Mouse (Mus musculus): ENCODE data around the gene Asb16. TPM values are rescaled to one million over a fixed set of nuclear protein-coding genes. Genes with fewer than 3 reads are reported as not detected.

Gene Asb16
- polyA plus RNA-seq (2016; fragmentation: Nextera tagmentation; extraction: Ambion mirVana): 0.10 and 0.18 TPM in 2 replicates

DNA sequence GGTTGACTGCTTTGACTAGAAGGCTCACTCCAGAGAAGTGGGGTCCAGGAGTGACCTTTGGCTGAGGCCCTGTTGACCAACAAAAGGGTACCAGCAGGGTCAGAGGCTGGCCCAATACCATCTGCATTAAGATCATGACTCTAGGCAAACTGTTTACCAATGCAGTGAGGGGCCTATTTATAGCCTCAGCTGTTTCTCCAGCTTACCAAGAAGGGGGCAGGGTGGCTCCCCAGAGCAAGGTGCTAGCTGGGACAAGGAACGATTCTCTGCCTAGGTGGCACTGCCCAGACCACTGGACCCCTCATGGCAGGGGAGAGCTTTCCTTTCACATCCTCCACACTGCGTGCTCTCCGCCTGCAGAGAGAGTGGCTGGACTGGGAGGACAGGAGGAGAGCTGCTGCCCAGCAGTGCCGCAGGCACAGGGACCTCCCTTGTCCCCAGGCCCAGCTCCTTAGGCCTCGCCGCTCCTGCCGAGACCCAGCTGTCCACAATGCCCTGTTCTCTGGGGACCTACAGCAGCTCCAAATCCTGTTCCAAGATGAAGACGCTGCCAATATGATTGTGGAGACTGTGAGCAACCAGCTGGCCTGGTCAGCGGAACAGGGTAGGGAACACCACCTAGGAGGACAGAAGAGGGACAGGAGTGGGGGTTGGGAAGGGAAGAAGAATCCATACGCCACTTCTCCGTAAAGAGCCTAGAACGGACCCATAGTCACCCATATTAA, at the start of gene Asb16:
Gene Asb16 (plus strand): TSS at position 224 of the 725 bp plus-strand sequence.
- Histone ChIP-seq H3K4me2 (replicated peaks) (no peak within 1 kb of the TSS), H3K27ac (no peak within 1 kb of the TSS), H3K27me3 (no peaks in the 10 kb centered on the region), H3K4me3 (no peak within 1 kb of the TSS), H3K9ac (no peak within 1 kb of the TSS), H3K9me3 (no peaks in the 10 kb centered on the region), H3K4me1 (peaks cover 7% of the 10 kb centered on the region; the same call in 1 of the 2 replicates), H3K36me3 (0 out of 2 replicates have a peak, but pooled peaks cover 5% of the 10 kb centered on the region)
- no peak for ATAC-seq (ENCODE audit: insufficient number of reproducible peaks, insufficient read depth, low FRiP score, low TSS enrichment)
- 88% methylated on average over 12 of the region's 12 CpGs for WGBS

DNA sequence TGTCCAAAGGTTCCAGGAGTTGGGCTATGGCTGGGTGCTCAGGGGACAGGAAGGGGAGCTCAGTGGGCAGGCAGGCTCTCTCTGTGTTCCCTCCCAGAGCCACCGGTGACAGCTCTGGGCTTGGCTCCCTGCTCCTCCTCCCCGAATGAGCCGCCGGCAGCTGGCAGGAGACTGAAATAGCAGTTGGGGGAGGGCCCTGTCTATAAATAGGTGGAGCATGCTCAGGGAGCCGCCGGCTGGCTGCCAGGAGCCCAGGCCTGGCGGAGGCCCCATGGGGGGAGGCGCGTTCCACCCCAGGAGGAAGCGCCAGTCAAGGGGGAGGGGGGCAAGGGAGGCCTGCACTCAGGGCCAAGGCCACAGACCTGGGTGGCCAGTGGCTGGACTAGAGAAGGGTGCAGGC, 49.8 kb upstream of the Asb16 start:
- Histone ChIP-seq H3K27me3 (no peaks in the 10 kb centered on the region), H3K27ac (peak overlapping the region; percentile 91), H3K4me1 (peaks cover 67% of the 10 kb centered on the region), H3K4me3 (peak overlapping the region; percentile 32), H3K4me2 (replicated peaks) (peak overlapping the region; percentile 64), H3K36me3 (peaks cover 13% of the 10 kb centered on the region; the same call in 1 of the 2 replicates), H3K9me3 (no peaks in the 10 kb centered on the region), H3K9ac (peak overlapping the region; percentile 55)
- ATAC-seq (ENCODE audit: insufficient number of reproducible peaks, insufficient read depth, low FRiP score, low TSS enrichment): peak; percentile 74
- WGBS: 0% methylated on average over 10 of the region's 10 CpGs

DNA sequence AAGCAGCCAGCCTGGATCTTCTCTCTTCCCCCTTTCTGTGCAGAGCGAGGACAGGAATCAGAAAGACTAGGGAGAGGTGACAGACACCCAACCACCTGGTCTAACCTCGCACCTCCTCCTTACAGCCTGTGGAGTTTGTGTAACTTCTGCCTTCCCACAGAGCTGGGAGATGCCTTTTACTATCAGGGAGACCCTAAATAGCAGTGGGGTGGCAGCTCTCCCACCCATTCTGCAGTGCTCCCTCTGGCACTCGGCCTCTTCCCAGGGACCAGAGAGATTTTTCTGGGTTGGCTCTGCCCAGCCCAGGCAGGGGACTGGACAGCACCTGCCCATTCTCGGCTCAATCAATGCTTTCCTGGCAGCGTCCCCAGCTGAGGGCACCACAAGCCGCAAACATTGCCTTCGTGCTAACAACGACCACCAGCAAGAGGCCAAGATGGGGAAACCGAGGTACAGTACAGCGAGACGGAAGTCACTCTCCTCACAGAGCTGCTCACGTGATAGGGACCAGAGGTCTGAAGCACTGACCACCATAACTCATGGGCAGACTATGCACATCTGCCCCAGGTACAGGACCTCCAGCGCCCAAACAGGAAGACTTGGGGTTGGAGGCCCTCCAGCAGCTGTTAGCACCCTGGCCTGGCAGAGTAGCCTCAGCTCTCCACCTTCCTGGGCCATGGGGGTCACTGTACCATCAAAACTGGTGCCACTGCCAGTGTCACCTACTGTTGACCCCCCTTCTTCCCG, 49.1 kb upstream of the Asb16 start:
- 69% methylated on average over 14 of the region's 14 CpGs for WGBS
- Histone ChIP-seq H3K9me3 (no peaks in the 10 kb centered on the region), H3K9ac (peak overlapping the region; percentile 55), H3K27ac (peak overlapping the region; percentile 91), H3K36me3 (peaks cover 13% of the 10 kb centered on the region; the same call in 1 of the 2 replicates), H3K4me2 (replicated peaks) (peak overlapping the region; percentile 64), H3K4me3 (peak overlapping the region; percentile 32), H3K4me1 (peaks cover 64% of the 10 kb centered on the region), H3K27me3 (no peaks in the 10 kb centered on the region)
- 0 out of 2 replicates have a peak, but pooled peaks have one; percentile 2 for ATAC-seq (ENCODE audit: insufficient number of reproducible peaks, insufficient read depth, low FRiP score, low TSS enrichment)

DNA sequence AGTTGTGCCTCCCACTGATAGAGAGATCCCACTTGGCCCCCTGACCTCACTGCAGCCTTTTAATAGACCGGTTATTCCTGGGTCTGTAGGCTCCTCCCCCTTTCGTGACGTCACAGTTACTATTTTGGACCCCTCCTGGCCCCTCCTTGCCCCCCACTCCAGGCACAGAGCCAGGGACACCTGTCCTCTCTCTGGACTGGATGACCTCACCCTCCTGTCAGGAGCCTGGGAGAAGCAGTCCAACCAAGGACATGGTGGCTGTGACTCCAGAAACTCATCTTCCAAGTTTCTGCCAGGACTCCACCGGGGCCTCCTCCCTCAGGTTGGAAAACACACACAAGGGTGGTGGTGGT, 48.6 kb upstream of the Asb16 start:
- H3K4me1 ChIP-seq: peaks cover 64% of the 10 kb centered on the region
- no peak overlapping the region for H3K4me3 ChIP-seq
- H3K36me3 ChIP-seq: peaks cover 13% of the 10 kb centered on the region; the same call in 1 of the 2 replicates
- no peaks in the 10 kb centered on the region for H3K9me3 ChIP-seq
- ATAC-seq (ENCODE audit: insufficient number of reproducible peaks, insufficient read depth, low FRiP score, low TSS enrichment): no peak
- H3K9ac ChIP-seq: no peak overlapping the region
- no peaks in the 10 kb centered on the region for H3K27me3 ChIP-seq
- H3K27ac ChIP-seq: peak overlapping the region; percentile 25; the same call in 1 of the 2 replicates
- WGBS: 77% methylated on average over 4 of the region's 4 CpGs
- H3K4me2 ChIP-seq (replicated peaks): no peak overlapping the region

DNA sequence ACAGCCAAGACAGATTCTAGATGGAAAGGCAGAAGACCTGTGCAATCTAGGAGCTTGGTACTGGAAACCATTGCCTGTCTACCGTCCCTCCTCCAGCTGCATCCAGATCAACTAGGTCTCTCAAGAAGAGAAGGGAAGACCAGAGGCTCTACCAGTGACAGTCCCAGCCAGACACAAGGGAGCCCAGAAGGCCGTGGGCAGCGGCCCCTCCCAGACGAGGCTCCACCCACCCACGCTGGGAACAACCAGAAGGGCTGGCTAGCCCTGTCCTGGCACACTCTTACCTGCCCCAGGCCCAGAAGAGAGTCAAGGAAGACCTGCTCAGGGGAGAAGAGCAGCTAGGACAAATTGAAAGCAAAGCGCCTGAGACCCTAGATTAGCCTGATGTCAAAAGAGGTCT, 48.1 kb upstream of the Asb16 start:
- Histone ChIP-seq H3K4me1 (peaks cover 64% of the 10 kb centered on the region), H3K9me3 (no peaks in the 10 kb centered on the region), H3K36me3 (peaks cover 13% of the 10 kb centered on the region; the same call in 1 of the 2 replicates), H3K27ac (peak overlapping the region; percentile 25; the same call in 1 of the 2 replicates), H3K4me2 (replicated peaks) (no peak overlapping the region), H3K4me3 (no peak overlapping the region), H3K27me3 (no peaks in the 10 kb centered on the region), H3K9ac (no peak overlapping the region)
- WGBS: 68% methylated on average over 6 of the region's 6 CpGs
- no peak for ATAC-seq (ENCODE audit: insufficient number of reproducible peaks, insufficient read depth, low FRiP score, low TSS enrichment)

DNA sequence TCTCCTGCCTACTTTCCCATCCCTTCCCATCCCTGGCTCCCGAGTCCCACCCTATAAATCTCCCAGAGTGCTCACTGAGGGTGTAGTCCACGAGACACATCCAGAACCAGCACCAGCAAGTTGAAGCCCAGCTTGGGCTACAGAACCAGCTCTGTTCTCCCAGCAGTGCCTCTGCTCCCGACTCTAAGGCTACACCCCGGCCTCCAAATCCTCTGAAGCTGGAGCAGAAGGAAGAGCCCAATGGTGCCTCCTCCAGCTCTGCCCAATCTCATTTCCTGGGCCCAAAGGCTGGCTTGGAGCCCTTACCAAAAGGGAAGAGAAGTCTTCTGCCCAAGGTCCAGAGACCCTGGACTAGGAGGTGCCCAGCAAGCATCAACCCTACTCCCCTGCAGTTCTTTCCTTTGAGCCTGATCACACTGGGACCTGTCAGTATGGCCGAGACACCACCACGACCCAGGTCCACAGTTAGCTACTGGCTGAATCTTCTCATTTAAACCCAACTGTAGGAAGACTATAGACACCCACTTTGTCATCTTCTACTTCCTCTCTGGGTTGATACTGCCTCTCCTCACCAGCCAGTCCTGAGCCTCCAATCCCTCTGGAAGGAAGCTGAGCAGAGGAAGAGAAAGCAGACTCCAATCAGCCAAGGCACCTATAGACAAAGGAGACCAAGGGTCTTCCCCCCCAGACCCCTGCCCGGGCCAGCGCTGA, 47.1 kb upstream of the Asb16 start:
- Histone ChIP-seq H3K4me2 (replicated peaks) (no peak overlapping the region), H3K9ac (no peak overlapping the region), H3K27me3 (no peaks in the 10 kb centered on the region), H3K36me3 (peaks cover 13% of the 10 kb centered on the region; the same call in 1 of the 2 replicates), H3K27ac (no peak overlapping the region; the same call in 1 of the 2 replicates), H3K9me3 (no peaks in the 10 kb centered on the region), H3K4me1 (peaks cover 57% of the 10 kb centered on the region), H3K4me3 (no peak overlapping the region)
- no peak for ATAC-seq (ENCODE audit: insufficient number of reproducible peaks, insufficient read depth, low FRiP score, low TSS enrichment)
- WGBS: 86% methylated on average over 8 of the region's 8 CpGs

DNA sequence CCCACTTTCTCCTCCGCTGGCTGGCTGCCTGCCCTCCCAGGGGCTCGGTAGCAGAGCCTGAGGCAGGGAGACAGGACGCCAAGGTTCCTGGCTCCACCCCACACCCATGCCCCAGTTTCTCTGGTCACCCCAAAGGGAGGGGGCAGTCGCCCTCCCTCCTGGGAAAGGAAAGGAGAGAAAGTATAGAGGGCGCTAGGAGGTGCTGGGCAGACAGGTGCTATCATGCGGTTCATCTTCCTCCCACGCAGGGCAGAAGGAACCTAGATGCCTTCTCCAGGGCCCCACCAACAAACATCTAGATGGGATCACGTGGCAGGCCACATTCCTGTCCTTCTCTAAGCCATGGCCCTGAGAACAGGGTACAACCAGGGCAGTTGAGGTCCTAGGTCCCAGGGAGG, 46.6 kb upstream of the Asb16 start:
- Histone ChIP-seq H3K36me3 (peaks cover 13% of the 10 kb centered on the region; the same call in 1 of the 2 replicates), H3K4me3 (no peak overlapping the region), H3K4me1 (peaks cover 59% of the 10 kb centered on the region), H3K27me3 (no peaks in the 10 kb centered on the region), H3K4me2 (replicated peaks) (no peak overlapping the region), H3K27ac (no peak overlapping the region; the same call in 1 of the 2 replicates), H3K9me3 (no peaks in the 10 kb centered on the region), H3K9ac (no peak overlapping the region)
- 70% methylated on average over 8 of the region's 8 CpGs for WGBS
- no peak for ATAC-seq (ENCODE audit: insufficient number of reproducible peaks, insufficient read depth, low FRiP score, low TSS enrichment)

DNA sequence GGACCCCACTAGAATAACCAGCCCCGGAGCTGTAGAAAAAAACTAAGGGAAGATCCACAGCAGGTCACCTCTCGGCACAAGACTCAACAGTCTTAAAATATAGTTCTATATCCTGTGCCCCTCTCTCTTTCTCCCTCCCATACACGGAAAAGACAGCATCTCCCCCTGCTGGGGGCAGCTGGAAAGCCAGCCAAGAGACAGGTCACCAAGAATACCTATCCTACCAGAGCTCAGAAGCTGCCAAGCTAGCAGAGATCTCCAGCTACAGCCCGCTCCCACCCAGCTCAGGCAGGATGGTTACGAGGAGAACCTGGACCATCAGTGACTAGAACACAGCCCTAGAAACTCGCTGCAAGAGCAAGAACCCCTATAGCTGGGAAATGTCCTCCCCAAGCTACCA, 45.4 kb upstream of the Asb16 start:
- Histone ChIP-seq H3K4me2 (replicated peaks) (no peak overlapping the region), H3K4me1 (peaks cover 59% of the 10 kb centered on the region), H3K27me3 (no peaks in the 10 kb centered on the region), H3K27ac (no peak overlapping the region), H3K9me3 (no peaks in the 10 kb centered on the region), H3K4me3 (no peak overlapping the region), H3K36me3 (peaks cover 10% of the 10 kb centered on the region; the same call in 1 of the 2 replicates), H3K9ac (no peak overlapping the region)
- ATAC-seq (ENCODE audit: insufficient number of reproducible peaks, insufficient read depth, low FRiP score, low TSS enrichment): no peak
- WGBS: 38% methylated on average over 6 of the region's 6 CpGs

DNA sequence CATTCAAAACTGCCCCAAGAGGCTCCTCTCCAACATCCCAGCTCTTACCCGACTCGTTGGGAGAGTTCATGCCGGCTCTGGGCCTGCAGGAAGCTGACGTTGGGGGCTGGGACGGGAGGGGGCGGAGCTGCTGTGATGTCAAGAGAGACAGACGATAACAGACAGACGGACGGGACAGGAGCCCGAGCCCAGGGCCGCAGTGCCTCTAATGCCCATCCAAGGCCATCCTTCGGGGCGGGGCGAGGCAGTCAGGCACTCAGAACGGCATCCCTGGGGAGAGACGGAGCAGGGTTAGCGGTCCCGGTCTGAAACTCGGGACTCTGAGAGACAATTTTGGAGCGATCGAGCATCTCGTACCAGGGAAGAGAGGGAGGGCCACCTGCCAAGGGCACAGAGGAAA, 43.9 kb upstream of the Asb16 start:
- no peaks in the 10 kb centered on the region for H3K27me3 ChIP-seq
- H3K9me3 ChIP-seq: no peaks in the 10 kb centered on the region
- H3K9ac ChIP-seq: peak overlapping the region; percentile 33; the same call in 1 of the 2 replicates
- H3K36me3 ChIP-seq: peaks cover 10% of the 10 kb centered on the region; the same call in 1 of the 2 replicates
- peak overlapping the region; percentile 18; the same call in 1 of the 2 replicates for H3K4me3 ChIP-seq
- H3K27ac ChIP-seq: no peak overlapping the region
- ATAC-seq (ENCODE audit: insufficient number of reproducible peaks, insufficient read depth, low FRiP score, low TSS enrichment): no peak
- H3K4me1 ChIP-seq: peaks cover 56% of the 10 kb centered on the region
- H3K4me2 ChIP-seq (replicated peaks): peak overlapping the region; percentile 44
- WGBS: 6% methylated on average over 22 of the region's 22 CpGs

DNA sequence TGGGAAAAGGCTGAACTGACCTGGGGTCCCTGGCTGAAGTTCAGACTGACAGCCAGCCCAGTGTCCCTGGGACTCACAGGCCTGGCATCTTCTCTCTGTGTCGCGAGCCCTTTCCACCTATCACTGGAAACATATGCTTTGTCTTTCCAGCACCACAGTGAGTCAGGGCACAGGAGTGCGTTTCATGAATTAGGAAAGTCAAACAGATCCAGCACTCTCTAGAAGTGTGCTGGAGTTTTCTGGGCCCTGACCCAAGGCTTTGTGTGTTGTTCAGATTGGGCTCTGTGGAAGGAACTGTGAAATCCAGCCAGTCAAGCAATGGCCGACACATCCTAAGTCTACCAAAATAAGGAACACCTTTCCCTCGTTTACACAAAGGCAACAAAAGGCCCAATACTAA, 43.3 kb upstream of the Asb16 start:
- H3K4me3 ChIP-seq: no peak overlapping the region
- 67% methylated on average over 5 of the region's 5 CpGs for WGBS
- ATAC-seq (ENCODE audit: insufficient number of reproducible peaks, insufficient read depth, low FRiP score, low TSS enrichment): no peak
- H3K4me1 ChIP-seq: peaks cover 53% of the 10 kb centered on the region
- no peak overlapping the region for H3K9ac ChIP-seq
- no peaks in the 10 kb centered on the region for H3K9me3 ChIP-seq
- peak overlapping the region; percentile 44; the same call in 1 of the 2 replicates for H3K4me2 ChIP-seq (replicated peaks)
- H3K27me3 ChIP-seq: no peaks in the 10 kb centered on the region
- H3K27ac ChIP-seq: no peak overlapping the region
- peaks cover 10% of the 10 kb centered on the region; the same call in 1 of the 2 replicates for H3K36me3 ChIP-seq

All from embryonic facial prominence, embryonic 12.5 days (tissue).